In the genomic region with DNA sequence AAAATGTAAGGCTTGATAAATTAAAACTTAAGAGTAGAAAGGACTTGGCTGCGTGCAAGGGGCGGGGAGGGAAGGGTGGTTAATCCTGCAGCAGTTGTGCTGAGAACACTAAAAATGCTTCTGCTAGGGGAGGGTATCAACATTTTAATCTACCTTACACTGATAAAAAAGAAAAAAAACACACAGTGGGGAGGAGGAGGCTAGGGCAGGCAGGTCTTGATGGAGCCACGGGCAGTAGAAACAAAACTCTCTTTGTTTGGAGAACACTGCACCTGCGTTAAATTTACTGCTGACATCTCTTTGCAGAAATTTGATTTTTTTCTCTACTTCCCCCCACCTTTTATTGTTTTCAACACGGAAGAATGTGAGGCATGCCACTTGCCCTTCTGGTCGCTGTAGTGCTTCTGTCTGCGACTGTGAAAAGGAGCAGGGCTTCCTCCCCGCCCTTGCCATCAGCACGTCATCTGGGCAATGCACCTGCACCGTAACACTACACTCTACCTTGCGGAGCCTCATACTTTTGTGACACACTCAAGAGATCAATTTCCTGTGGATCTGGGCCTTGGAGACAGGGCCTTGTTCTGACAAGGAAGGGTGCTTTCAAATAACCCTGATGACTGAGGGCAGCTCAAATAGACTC, we compare ENCODE assay signal across 13 mouse cellular contexts.
DNase-seq lines count a peak whose midpoint lies in the region; ATAC-seq and TF ChIP-seq lines count a peak whose summit lies in the region.
"Had no signal": no experiment of that assay in that cellular context is flagged by ENCODE, and none has a peak within 500 bp of the region (broad histone marks: within the 10 kb centered on the region; RNA-seq: fewer than 3 reads in every experiment).

No protein-coding gene starts in this region.

- no peak for TF ChIP-seq CTCF in thymus, adult 2 months (IDR thresholded peaks at IDR 0.05; ENCODE audit: borderline replicate concordance, control insufficient read depth, extremely low read depth, insufficient read depth, low read length, poor library complexity)

- H3K4me2 ChIP-seq in embryonic facial prominence, embryonic 14.5 days (ENCODE audit: low read depth, low read length), result no peak overlapping the region
- H3K4me2 ChIP-seq in lung, embryonic 15.5 days, result no peak overlapping the region
- H3K4me2 ChIP-seq: forebrain, embryonic 12.5 days; hindbrain, embryonic 15.5 days had no signal

- WGBS in thymus, adult 2 months, result 81% methylated on average over 11 of the region's 11 CpGs
- 34% methylated on average over 11 of the region's 11 CpGs for WGBS in embryonic facial prominence, embryonic 14.5 days
- WGBS in lung, embryonic 15.5 days, result 40% methylated on average over 11 of the region's 11 CpGs

- ATAC-seq in embryonic facial prominence, embryonic 14.5 days (ENCODE audit: low read depth), result peak; percentile 98
- ATAC-seq in lung, embryonic 15.5 days (ENCODE audit: borderline replicate concordance, extremely low read depth, low FRiP score, low TSS enrichment), result peak; percentile 89
- no peak for ATAC-seq in frontal cortex, adult (ENCODE audit: low TSS enrichment)
- ATAC-seq in CD4-positive, CD25-positive, alpha-beta regulatory T cell, adult 4 months, result no peak
- ATAC-seq: midbrain, embryonic 16.5 days had no signal

- TF ChIP-seq POLR2A in thymus, adult 2 months (IDR thresholded peaks at IDR 0.05; ENCODE audit: control insufficient read depth, extremely low read depth, insufficient read depth, low read length, poor library complexity), result no peak

- no peaks in the 10 kb centered on the region for H3K27me3 ChIP-seq in thymus, adult 2 months (ENCODE audit: control insufficient read depth, insufficient read depth, low read length)
- no peaks in the 10 kb centered on the region for H3K27me3 ChIP-seq in embryonic facial prominence, embryonic 14.5 days (replicated peaks; ENCODE audit: control insufficient read depth, insufficient read depth, low read length)
- no peaks in the 10 kb centered on the region for H3K27me3 ChIP-seq in lung, embryonic 15.5 days
- H3K27me3 ChIP-seq: forebrain, embryonic 12.5 days; hindbrain, embryonic 15.5 days had no signal

- no peaks in the 10 kb centered on the region for H3K36me3 ChIP-seq in thymus, adult 2 months (ENCODE audit: control insufficient read depth, insufficient read depth, low read length)
- no peaks in the 10 kb centered on the region for H3K36me3 ChIP-seq in embryonic facial prominence, embryonic 14.5 days (ENCODE audit: control insufficient read depth, insufficient read depth, low read length)
- H3K36me3 ChIP-seq in lung, embryonic 15.5 days, result no peaks in the 10 kb centered on the region
- H3K36me3 ChIP-seq: forebrain, embryonic 12.5 days; G1E; hindbrain, embryonic 15.5 days had no signal

- no peaks in the 10 kb centered on the region for H3K9me3 ChIP-seq in embryonic facial prominence, embryonic 14.5 days (ENCODE audit: control insufficient read depth, low read length)
- H3K9me3 ChIP-seq in lung, embryonic 15.5 days, result no peaks in the 10 kb centered on the region
- H3K9me3 ChIP-seq: forebrain, embryonic 12.5 days; hindbrain, embryonic 15.5 days had no signal

- no peaks in the 10 kb centered on the region for H3K4me1 ChIP-seq in thymus, adult 2 months (replicated peaks; ENCODE audit: control insufficient read depth, insufficient read depth, low read length)
- H3K4me1 ChIP-seq in embryonic facial prominence, embryonic 14.5 days (ENCODE audit: control insufficient read depth, insufficient read depth, low read length), result no peaks in the 10 kb centered on the region
- no peaks in the 10 kb centered on the region for H3K4me1 ChIP-seq in lung, embryonic 15.5 days
- H3K4me1 ChIP-seq: forebrain, embryonic 12.5 days; hindbrain, embryonic 15.5 days had no signal

- no peak overlapping the region for H3K4me3 ChIP-seq in thymus, adult 2 months (ENCODE audit: control insufficient read depth, insufficient read depth, low read length)
- H3K4me3 ChIP-seq in embryonic facial prominence, embryonic 14.5 days (ENCODE audit: low read depth, low read length), result no peak overlapping the region
- no peak overlapping the region for H3K4me3 ChIP-seq in lung, embryonic 15.5 days
- H3K4me3 ChIP-seq: forebrain, embryonic 12.5 days; hindbrain, embryonic 15.5 days had no signal

- no peak overlapping the region for H3K9ac ChIP-seq in embryonic facial prominence, embryonic 14.5 days (ENCODE audit: low read depth, low read length)
- no peak overlapping the region for H3K9ac ChIP-seq in lung, embryonic 15.5 days
- H3K9ac ChIP-seq: forebrain, embryonic 12.5 days; hindbrain, embryonic 15.5 days; liver, embryonic 14.5 days had no signal

- DNase-seq in thymus, postnatal 25 days, result peak; percentile 9
- no peak for DNase-seq in thymus, adult 2 months
- peak; percentile 85 for DNase-seq in embryonic facial prominence, embryonic 14.5 days (ENCODE audit: low spot score)
- DNase-seq in gastrocnemius, postnatal 25 days, result no peak
- DNase-seq: cerebellum, postnatal 36 days had no signal

- H3K27ac ChIP-seq in thymus, adult 2 months (ENCODE audit: control insufficient read depth, insufficient read depth, low read length), result no peak overlapping the region
- no peak overlapping the region for H3K27ac ChIP-seq in embryonic facial prominence, embryonic 14.5 days (replicated peaks; ENCODE audit: low read depth, low read length)
- peak overlapping the region; percentile 76 for H3K27ac ChIP-seq in lung, embryonic 15.5 days
- H3K27ac ChIP-seq: forebrain, embryonic 12.5 days; hindbrain, embryonic 15.5 days; liver, embryonic 14.5 days had no signal

Comparison
In these comparisons a context has a peak if more than half of its experiments do, and no peak if none do; other contexts are left out.
1. DNase-seq: peak in thymus, postnatal 25 days (single experiment) and embryonic facial prominence, embryonic 14.5 days (single experiment); none in thymus, adult 2 months (single experiment) and gastrocnemius, postnatal 25 days (single experiment).
2. ATAC-seq: peak in embryonic facial prominence, embryonic 14.5 days (single experiment) and lung, embryonic 15.5 days (single experiment); none in frontal cortex, adult (single experiment) and CD4-positive, CD25-positive, alpha-beta regulatory T cell, adult 4 months (single experiment).